Mouse (Mus musculus): ENCODE results near the gene Dhx34.

- TF ChIP-seq CTCF (IDR thresholded peaks at IDR 0.05; ENCODE audit: low read depth) (no peak), EP300 (IDR thresholded peaks at IDR 0.05; ENCODE audit: low read depth) (no peak)
These were observed 24.1 kb upstream of the Dhx34 start for GRCm38 (mm10) chr7:16245958-16246357.
